Mouse (Mus musculus): ENCODE measurements around the gene Ccdc137. TPM values are rescaled to one million over a fixed set of nuclear protein-coding genes. Genes with fewer than 3 reads are reported as not detected.

The Ccdc137 gene
- 9.6 and 10.4 TPM in 2 replicates for polyA plus RNA-seq (2012; rRNA removed)

DNA sequence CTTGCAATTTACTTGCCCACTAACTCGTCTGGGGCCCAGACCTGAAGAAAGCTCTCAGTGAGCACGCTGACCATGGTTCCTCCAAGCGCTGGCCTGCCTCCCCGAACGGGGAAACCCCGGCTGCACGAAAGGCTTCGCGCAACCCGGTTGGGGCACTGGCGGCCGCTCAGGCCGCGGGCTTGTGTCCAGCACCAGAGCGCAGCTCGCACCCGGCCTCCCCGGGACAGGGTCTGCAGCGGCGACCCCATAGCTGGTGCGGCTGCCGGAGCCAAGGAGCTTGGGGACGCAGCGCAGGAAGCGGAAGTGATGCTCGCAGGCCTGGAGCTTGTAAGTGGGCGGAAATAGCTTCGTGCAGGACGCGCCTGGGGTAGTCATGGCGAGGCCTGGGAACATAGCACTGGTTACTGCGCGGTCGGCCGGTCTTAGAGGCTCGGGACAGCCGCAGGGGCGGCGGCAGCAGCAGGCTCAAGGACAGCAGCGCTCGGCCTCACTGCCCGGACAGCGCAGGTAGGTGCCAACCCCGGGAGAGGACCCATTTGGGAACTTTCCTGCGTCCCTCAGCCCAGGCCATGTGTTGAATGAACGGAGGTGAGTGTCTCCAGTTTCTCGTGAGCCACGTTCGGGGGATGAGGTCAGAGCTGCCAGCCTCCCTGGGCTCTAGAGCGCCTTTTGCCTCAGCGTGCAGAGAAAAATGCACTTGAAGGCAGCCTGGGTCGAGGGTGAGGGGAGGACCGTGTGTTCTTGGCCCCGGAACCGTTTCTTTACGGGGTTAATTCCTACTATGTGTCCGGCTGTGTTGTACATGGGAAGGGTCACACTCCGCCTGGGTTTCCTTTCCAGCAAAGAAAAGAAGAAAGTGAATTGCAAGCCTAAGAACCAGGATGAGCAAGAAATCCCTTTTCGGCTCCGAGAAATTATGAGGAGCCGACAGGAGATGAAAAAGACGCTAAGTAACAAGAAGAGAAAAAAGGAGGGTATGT is at the start of gene Ccdc137, which contains the start of gene Oxld1:
Ccdc137 (plus strand) TSS at position 344 of the 980 bp plus-strand sequence.
Oxld1 (minus strand) TSS at position 297 of the 980 bp plus-strand sequence.

GRCm38 (mm10) chr11:120437152-120437856 is 20.6 kb upstream of the Ccdc137 start, which contains the start of gene Nploc4:
Gene Nploc4, minus strand, starts transcription at chr11:120437708.

GRCm38 (mm10) chr11:120442344-120442743 is 15.6 kb upstream of the Ccdc137 start, which contains the start of gene Tspan10:
Gene Tspan10, plus strand, starts transcription at chr11:120442644.

DNA sequence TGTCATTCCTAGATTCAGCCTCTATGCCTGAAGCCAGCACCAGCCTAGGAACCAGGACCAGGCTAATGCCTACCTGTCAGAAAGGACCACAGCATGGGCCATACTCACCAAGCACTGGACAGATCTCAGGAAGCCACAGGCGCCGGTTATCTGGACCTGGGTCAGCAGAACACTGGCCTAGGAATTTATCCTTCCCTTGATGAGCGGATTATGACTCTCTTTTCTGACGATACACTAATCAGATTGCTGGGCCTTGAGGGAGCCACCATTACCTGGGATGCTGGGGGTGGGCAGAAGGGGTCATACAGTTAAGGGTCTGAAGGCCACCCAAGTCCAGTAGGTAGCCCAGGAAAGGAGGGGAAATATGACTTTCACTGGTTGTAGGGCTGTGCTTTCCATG is 4.6 kb upstream of the Ccdc137 start, which contains the start of gene Pde6g:
Pde6g (minus strand) TSS at position 195 of the 400 bp plus-strand sequence.

GRCm38 (mm10) chr11:120467051-120467735 is 9.3 kb downstream of the Ccdc137 start, which contains the start of gene Arl16:
Gene Arl16, minus strand, starts transcription at chr11:120467607.

DNA sequence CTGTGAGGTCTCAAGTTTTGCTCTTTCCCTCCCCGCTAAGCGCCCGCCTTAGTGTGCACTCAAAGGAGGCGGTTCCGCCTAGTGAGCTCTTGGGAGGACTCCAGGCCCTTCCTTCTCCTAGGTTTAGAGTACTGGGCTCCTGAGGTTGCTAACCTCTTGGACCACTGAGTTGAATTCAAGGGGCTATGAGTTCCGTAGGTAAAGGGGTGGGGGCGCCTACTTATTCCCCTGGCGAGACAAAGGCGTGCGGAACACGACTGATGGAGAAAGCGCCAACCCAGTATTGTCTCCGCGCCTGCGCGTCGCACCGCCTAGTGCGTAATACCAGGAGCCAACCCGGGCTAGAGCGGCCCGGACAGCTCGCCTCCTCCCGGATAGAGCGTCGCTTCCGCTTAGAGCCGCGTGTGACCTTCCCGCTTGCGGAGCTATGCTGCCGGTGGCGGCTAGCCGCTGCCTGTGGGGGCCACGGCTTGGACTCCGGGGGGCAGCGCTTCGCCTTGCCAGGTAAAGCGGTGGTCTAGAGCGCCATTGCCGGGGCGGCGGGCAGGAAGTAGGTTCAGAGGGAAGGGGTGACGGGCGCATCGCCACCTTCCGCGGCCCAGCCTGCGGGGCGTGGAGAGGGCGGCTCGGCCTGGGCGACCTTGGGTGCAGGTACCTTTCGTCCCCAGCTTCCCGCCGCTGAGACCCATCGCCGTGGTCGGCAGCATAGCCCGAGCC is 26.5 kb downstream of the Ccdc137 start, which contains the start of gene Mrpl12:
Mrpl12 (plus strand) TSS at position 349 of the 717 bp plus-strand sequence.

DNA sequence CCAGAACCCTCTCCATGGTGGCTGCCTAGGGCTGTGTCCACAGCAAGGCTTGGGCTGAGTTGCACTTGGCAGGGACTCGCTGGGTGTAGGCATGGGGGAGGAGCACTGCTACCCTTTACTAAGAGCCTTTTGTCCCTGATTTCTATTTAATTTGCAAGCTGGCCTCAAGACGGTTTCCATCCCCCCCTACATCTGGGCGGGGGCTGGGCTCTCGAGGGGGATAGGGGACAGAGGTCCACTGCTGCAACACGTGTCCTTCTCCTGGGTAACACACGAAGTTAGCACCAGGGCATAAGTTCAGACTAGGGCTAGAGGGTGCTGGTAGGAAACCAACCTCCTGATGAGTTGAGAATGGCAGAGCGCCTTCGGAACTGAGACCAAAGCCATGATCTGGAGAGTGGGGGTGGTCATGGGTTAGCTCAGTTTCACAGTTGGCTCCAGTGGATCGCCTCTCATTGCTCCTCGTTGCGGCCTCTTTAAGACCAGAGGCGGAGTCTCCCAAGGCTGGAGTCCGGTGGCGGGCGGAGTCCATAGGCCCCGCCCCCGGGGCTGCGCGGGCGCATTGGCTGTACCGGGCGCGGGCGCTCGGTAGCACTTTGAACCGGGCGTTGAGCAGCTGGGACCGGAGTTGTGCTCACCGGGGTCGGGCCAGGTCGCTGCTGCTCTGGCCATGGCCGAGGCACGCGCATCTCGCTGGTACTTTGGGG is 33.6 kb downstream of the Ccdc137 start, which contains the start of gene Slc25a10:
Slc25a10 (plus strand) TSS at position 524 of the 707 bp plus-strand sequence.

Other genes starting within 250 kb of the Ccdc137 start
- 9.8 and 10.0 TPM in 2 replicates for gene Bahcc1, start 225.2 kb upstream of the Ccdc137 start, polyA plus RNA-seq (2012; rRNA removed)
- gene Actg1, start 109.6 kb upstream of the Ccdc137 start, polyA plus RNA-seq (2012; rRNA removed): 1,314 and 1,733 TPM in 2 replicates
- 0.16 TPM in 1 of 2 replicates, not detected in the other for gene Fscn2, start 96.6 kb upstream of the Ccdc137 start, polyA plus RNA-seq (2012; rRNA removed)
- 64.7 and 65.7 TPM in 2 replicates for gene Faap100, start 79.4 kb upstream of the Ccdc137 start, polyA plus RNA-seq (2012; rRNA removed)
- 62.4 and 84.3 TPM in 2 replicates for gene Nploc4, start 20.4 kb upstream of the Ccdc137 start, polyA plus RNA-seq (2012; rRNA removed)
- gene Tspan10, start 15.5 kb upstream of the Ccdc137 start, polyA plus RNA-seq (2012; rRNA removed): 0.19 and 0.41 TPM in 2 replicates
- gene Pde6g, start 4.6 kb upstream of the Ccdc137 start, polyA plus RNA-seq (2012; rRNA removed): 0.55 and 0.56 TPM in 2 replicates
- gene Oxld1, start within 50 bp of the Ccdc137 start, polyA plus RNA-seq (2012; rRNA removed): 25.9 and 35.8 TPM in 2 replicates
- 23.7 and 24.4 TPM in 2 replicates for gene Arl16, start 9.5 kb downstream of the Ccdc137 start, polyA plus RNA-seq (2012; rRNA removed)
- 196 and 363 TPM in 2 replicates for gene Mrpl12, start 26.5 kb downstream of the Ccdc137 start, polyA plus RNA-seq (2012; rRNA removed)
- 357 and 440 TPM in 2 replicates for gene Slc25a10, start 33.7 kb downstream of the Ccdc137 start, polyA plus RNA-seq (2012; rRNA removed)
- gene Gcgr, start 72.6 kb downstream of the Ccdc137 start, polyA plus RNA-seq (2012; rRNA removed): 0.35 and 0.95 TPM in 2 replicates
- gene Mcrip1, start 91.6 kb downstream of the Ccdc137 start, polyA plus RNA-seq (2012; rRNA removed): 51.3 and 59.4 TPM in 2 replicates
- 0.22 TPM in 1 of 2 replicates, not detected in the other for gene Ppp1r27, start 93.0 kb downstream of the Ccdc137 start, polyA plus RNA-seq (2012; rRNA removed)
- gene P4hb, start 115.1 kb downstream of the Ccdc137 start, polyA plus RNA-seq (2012; rRNA removed): 238 and 254 TPM in 2 replicates
- gene Arhgdia, start 123.5 kb downstream of the Ccdc137 start, polyA plus RNA-seq (2012; rRNA removed): 643 and 823 TPM in 2 replicates
- 25.4 and 31.6 TPM in 2 replicates for gene Alyref, start 140.2 kb downstream of the Ccdc137 start, polyA plus RNA-seq (2012; rRNA removed)
- 119 and 133 TPM in 2 replicates for gene Anapc11, start 140.3 kb downstream of the Ccdc137 start, polyA plus RNA-seq (2012; rRNA removed)
- 5.5 and 6.3 TPM in 2 replicates for gene Npb, start 150.4 kb downstream of the Ccdc137 start, polyA plus RNA-seq (2012; rRNA removed)
- gene Pcyt2, start 159.8 kb downstream of the Ccdc137 start, polyA plus RNA-seq (2012; rRNA removed): 325 and 389 TPM in 2 replicates
- 109 and 125 TPM in 2 replicates for gene Sirt7, start 167.1 kb downstream of the Ccdc137 start, polyA plus RNA-seq (2012; rRNA removed)
- gene Mafg, start 175.5 kb downstream of the Ccdc137 start, polyA plus RNA-seq (2012; rRNA removed): 32.4 and 38.3 TPM in 2 replicates
- gene Pycr1, start 185.7 kb downstream of the Ccdc137 start, polyA plus RNA-seq (2012; rRNA removed): 30.3 and 39.3 TPM in 2 replicates
- 0.13 and 0.42 TPM in 2 replicates for gene Myadml2, start 190.0 kb downstream of the Ccdc137 start, polyA plus RNA-seq (2012; rRNA removed)
- 0.80 and 0.83 TPM in 2 replicates for gene Notum, start 203.1 kb downstream of the Ccdc137 start, polyA plus RNA-seq (2012; rRNA removed)
- gene Aspscr1, start 214.9 kb downstream of the Ccdc137 start, polyA plus RNA-seq (2012; rRNA removed): 93.2 and 102 TPM in 2 replicates